Mouse (Mus musculus) bone marrow, adult 2 months (tissue): ENCODE measurements around the gene Nrf1.

Experiments
- CTCF ChIP-seq: fragments of 200-500 bp; IDR thresholded peaks from 2 replicates; pipeline ENCODE4 v1.5.1; 2011; ENCODE audit warnings: low read length, control low read depth; ENCODE audit not compliant: control insufficient read depth, insufficient read depth
- POLR2A ChIP-seq: fragments of 200-500 bp; IDR thresholded peaks from 2 replicates; pipeline ENCODE4 v1.6.1; 2011; ENCODE audit warnings: low read depth, mild to moderate bottlenecking, control low read depth, low read length, borderline replicate concordance; ENCODE audit not compliant: control insufficient read depth

DNA sequence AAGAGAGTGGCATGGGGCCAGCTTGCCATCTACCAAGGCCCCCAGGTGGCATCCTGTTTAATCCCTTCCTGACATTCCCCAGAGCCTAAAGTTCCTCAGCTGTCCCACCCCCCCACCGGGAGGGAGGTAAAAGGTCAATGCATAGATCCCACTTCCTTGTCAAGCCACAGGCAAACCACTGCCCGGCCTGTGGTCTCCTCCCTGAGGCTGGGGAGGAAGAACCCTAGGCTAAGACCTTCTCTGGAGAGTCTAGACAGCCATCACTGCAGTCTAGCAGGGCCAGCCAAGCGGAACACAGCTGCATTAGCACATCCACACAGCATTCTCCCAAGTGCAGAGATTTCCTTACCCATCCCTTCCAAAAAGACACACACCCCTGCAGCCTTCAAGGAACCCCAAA, 118.6 kb downstream of the Nrf1 start:
- no peak for TF ChIP-seq CTCF
- no peak for TF ChIP-seq POLR2A
